Mouse (Mus musculus): ENCODE measurements around the gene Art2b. TPM values are rescaled to one million over a fixed set of nuclear protein-coding genes. Genes with fewer than 3 reads are reported as not detected.

Gene Art2b
- 18.0 TPM for polyA plus RNA-seq (2017; shearing (Covaris generic))

GRCm38 (mm10) chr7:101585408-101585807 lies at the start of gene Art2b:
Gene Art2b, minus strand, starts transcription at chr7:101585600.

Other genes starting within 250 kb of the Art2b start
- 62.8 TPM for gene Arap1, start 237.5 kb downstream of the Art2b start, polyA plus RNA-seq (2017; shearing (Covaris generic))
- gene Gm45837, start 174.7 kb downstream of the Art2b start, polyA plus RNA-seq (2017; shearing (Covaris generic)), result 41.4 TPM
- gene Pde2a, start 163.9 kb downstream of the Art2b start, polyA plus RNA-seq (2017; shearing (Covaris generic)), result 24.8 TPM
- 31.2 TPM for gene Clpb, start 78.0 kb upstream of the Art2b start, polyA plus RNA-seq (2017; shearing (Covaris generic))
- not detected for gene Phox2a, start 232.7 kb upstream of the Art2b start, polyA plus RNA-seq (2017; shearing (Covaris generic))

All from naive thymus-derived CD4-positive, alpha-beta T cell, adult 5 months (primary cell).